Mouse (Mus musculus) spleen, adult 18-20 months (tissue): Measurements from ENCODE around the gene Pax2.

Source experiments
- DNase-seq, 2 experiments: peaks; one replicate each; pipeline ENCODE4 v3.0.0; 2022; ENCODE audit warnings: mixed read lengths in 2 of 2

The Pax2 gene

DNA sequence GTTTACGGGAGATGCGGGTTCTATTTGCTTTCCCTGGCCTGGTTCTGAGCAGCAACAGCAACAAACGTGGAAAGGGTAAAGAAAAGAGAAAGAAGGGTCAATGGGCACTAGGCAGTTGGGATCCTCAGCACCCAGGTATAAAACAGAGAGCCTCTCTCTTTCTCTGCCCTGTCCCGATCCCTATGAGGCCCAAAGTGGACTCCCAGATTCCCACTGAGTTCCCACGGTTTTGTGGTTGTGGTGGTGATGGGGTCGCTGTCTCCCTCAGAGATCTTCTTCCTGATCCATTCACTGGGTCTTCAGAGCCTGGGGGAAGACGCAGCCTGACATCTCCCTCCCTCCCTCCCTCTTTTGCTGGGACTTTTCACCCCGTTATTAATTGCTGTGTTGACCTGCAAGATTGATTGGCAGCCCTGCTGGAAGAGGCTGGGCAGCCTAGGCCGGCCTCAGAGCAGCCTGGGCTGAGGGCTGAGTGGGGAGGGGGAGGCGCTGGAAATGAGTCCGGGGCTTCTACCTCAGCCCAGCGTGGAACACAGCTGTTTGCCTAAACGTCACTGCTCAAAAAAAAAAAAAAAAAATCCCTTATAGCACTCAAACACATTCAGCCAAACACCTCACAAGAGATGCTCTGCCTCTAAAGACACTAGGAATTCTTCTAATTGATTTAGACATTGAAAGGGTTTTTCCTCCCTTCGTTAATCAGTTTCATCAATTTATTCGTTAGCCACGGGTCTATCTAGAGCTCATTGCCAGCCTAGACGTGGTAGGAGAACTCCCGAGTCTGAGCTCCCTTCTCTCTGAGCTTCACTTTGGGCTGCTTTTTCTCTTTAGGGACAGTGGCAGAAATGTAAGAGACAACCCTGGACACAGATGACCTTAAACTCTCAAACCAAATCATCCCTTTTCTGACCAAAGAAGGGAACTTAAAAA, 6.5 kb upstream of the Pax2 start:
- DNase-seq: no peak

DNA sequence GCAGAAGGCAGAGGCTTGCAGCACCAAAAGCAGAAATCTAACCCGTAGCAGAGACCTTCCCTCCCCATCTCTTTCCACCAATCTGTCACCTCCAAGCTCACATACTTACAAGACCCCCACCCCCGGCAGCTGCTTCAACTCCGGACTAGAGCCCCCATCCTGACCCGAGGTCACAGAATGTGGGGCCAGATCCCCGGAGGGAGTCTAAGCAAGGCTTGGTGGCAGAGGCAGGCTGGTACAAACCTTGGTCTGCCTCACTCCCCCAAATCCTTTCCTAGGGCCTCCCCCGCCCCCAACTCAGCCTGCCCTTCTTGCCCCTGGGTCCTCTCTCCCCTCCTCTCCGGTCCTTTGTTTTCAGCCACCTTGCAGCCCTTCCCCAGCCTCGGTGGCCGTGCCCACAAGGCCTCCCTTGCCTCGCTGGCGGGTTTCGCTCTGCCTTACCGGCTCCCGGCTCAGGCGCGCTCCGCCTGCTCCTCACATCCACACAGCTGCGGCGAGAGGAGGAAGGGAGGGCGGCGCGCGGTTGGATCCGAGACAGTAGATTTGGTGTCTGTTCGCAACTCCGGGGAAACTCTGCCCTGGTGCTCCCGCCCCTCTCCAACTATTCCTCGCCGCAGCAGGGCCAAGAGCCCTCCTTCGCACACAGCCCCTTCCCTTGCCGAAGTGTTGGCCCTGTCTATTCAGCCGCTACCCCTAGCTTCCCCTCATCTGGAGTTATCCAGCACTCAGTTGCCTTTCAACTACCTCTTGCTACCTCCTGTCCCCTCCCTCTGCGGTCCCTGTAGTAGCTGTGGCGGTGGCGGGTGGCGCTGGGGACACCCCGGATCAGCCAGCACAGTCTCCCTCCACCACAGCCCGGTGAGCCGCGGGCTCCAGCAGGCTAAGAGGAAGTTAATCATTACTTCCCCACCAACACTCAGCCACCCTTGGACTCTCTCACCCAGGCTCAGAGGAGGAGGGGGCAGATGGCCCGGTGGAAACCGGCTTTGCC, 5.5 kb upstream of the Pax2 start:
- no peak for DNase-seq

DNA sequence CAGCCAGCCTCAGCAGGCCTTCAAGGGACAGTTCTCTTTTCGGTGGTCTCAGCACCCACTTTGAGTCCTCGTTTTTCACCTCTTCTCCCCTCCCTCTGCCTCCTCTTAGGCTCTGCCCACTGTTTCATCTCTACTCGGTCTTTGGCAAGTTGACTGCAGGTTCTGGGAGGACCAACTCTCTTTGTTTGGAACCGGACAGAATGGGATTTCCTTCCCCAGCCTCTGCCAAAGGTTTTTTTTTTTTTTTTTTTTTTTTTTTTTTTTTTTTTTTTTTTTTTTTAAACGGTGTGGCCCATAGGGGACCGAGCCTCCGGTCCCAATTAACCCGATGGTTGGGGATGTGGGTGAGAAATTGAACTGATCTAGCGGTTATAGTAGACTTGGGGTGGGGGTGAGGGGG, 4.8 kb upstream of the Pax2 start:
- no peak for DNase-seq

DNA sequence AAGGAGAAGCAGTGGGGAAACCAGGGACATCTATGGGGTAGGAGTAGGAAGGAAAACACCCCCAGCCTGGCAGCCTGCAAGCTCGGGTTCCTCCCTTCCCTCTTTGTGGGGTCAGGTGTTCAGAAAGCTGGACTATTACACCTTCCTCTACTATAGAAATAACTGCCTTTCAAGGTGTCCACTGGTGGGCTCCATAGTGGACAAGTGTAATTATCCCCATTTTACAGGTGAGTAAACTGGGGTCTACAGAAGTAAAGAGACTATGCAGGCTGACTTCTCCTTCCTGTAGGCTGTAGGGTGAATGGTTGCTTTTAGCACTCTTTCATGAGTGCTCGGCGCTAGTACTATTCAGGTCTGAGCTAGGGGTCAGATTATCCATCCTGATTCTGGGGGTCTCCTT, 4.3 kb upstream of the Pax2 start:
- no peak for DNase-seq

DNA sequence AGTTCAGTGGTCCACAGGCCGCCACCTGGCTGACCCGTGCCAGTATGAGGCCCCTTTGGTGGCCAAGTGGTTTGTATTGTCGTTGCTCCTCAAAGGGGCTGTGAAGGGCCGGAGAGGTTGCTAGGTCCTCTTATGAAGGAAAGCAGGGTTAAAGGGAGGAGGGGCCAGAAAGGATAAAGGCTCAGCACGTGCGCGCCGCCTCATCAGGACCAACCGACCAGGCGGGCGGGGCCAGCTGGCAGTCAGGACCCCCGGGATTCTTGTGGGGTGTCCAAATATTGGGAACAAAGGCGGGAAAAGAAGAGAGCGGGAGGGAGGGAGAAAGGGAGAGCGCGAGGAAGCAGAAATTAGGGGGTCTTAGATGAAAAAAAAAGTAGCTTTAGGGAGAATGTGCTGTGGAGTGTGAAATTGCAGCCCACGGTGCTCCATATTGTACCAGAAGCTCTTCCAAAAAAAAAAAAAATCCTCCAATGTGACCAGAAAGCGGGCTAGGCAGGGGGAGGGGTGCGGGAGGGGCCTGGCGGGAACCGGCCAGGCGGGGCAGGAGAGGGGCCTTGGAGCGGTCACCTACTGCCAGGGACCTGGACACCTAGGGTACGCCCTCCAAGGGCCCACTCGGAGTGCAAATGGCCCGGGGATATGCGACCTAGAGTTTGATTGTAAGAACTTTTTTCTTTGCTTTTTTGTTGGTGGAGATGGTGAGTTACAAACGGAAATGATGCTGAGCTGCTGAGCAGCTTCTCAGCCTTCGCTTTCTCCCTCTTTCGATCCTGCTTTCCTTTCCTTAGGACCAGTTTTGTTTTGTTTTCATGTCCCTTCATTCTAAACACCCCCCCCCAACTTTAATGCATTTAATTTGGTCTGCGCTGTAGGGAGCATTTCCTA, 3.5 kb upstream of the Pax2 start:
- no peak for DNase-seq

DNA sequence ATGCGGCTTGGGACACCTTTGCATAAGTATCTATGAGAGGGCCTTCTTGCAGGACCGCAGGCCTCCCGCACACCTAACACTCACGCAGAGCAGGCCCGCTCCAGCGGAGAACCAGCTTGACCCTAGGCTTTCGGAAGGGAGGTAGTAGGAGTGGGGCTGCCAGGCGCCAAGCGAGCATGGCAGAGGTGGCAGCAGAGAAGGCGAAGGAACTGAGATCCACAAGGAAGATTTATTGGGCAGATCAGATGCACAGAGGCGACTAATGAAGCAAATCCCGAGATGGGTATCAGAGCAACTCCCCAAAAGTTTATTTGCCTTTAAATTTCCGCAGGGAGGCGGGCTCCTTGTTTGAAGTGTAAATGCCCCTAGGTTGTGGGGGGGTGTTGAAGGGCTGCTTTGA, 2.5 kb upstream of the Pax2 start:
- no peak for DNase-seq

DNA sequence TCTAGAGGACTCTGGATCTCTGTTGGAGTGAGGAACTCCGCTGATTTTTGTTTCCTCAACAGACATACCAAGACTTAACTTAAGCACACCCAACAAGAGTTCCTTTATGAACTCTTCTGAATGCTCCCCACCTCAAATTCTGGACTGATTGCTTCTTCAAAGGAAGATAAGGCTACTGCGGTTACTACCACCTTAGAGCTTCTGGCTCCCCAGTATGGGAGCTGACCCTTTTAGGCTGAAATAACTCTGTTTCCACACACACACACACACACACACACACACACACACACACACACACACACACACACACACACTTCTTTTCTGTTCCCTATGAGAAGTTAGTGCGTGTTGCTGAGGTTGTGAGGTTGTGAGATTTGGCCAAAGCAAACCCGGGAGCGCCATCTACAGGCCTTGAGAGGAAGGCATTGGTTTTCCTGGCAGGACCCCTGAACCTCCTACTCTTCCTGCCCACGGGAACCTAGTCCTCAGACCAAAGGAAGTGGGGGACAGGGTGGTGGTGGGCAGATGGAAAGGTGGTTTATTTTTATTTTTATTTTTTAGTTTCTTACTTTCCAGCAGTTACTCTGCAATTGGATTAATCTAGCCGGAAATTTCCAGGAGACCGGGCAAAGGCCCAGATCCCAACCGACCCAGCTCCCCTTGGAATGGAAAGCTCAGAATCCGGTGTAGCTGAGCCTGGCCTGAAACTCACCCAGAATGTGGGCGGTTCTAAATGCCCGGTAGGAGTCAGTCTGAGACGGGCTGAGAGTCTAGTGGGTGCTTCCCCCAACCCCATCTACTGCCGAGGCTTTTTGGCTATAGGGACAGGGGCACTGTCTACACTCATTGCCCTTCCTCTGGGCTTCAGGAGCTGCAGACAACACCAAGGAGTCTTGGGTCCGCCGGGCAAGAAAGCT, 1.1 kb upstream of the Pax2 start:
- DNase-seq: peak in 1 of 2 experiments; percentile 28

DNA sequence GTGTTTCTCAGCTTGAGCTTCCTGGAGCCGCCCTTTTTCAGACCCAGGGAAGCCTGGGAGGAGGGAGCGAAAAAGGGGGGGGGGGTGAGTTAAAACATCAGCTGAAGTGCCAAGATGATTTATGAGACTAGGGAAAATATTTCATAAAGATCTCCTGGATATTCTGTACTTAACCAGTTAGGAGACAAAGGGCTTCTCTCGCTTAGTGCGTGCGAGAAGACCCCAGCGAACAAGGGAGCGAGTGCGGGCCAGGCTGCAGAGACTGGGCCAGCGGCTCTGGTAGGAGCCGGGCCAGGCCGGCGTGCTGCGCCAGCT, 510 bp upstream of the Pax2 start:
- no peak for DNase-seq

DNA sequence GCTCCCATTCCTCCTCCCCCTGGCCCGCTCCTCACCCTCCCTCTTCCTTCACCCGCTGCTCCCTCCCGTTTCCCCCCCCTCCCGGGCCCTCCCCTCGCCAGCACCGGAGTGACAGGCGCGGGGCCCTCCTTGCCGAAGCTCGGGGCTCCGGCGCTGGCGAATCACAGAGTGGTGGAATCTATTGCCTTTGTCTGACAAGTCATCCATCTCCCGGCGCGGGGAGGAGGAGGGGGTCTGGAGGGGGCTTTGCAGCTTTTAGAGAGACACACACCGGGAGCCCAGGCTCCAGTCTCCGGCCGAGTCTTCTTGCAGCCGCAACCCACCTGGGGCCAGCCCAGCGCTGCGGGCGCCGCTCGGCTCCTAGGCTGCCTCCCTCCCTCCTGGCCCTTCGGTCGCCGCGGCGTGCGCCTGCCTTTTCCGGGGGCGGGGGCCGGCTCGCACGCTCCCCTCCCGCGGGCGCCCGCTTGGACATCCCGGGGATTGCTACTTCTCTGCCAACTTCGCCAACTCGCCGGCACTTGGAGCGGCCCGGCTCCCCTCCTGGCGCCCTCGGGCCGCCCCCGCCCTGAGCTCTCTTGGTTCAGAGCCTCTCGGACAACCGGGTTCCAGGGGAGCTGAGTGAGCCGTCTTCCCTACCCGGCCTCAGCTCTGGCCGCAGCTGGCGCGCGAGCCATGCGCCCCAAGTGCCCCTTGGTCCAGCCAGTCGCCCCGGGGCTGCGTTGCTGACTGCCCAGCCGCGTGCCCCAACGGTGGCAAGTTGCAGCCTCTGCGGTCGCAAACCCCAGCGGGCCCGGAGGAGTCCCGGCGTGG, 781 bp downstream of the Pax2 start:
- DNase-seq: no peak

DNA sequence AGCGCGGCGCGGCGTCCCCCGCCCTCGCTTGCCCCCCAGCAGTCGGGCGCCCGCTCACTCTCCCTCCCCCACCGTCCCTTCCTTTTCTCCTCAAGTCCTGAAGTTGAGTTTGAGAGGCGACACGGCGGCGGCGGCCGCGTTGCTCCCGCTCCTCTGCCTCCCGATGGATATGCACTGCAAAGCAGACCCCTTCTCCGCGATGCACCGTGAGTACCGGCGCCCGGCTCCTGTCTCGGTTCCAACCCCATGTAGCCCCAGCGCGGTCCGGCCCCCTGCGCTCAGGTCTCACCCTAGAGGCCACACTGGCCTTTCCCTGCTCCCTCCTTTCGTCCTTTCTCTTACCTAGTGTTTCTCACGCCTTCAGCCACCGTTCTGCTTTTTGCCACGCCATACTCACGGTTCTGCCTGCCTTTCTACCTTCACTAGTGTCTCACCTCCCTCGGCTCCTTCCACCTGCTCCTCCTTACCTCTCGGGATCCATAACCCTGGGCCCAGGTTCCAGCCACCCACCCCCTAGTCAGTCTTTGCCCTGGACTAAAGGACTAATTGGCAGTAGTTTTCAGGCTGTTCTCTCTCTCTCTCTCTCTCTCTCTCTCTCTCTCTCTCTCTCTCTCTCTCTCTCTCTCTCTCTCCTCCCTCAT, 1.5 kb downstream of the Pax2 start:
- DNase-seq: no peak

DNA sequence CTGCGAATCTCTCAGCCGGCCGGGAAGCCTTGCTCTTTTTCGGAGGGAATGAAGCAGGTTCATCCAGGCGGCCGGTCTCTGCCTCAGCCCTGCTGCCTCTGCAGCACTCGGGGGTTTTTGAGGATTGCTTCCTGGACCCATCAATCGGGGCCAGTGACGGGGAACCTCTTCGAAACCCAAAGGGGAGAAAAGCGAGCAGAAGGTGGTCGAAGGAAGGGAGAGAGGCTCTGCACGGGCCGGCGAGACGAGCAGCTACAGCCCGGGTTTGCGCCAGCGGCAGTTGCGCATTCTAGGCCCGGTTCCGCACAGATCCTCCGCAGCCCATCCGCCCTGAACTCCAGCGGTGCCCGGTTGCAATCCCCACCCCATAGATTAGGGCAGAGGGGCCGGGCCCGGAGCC, 3.0 kb downstream of the Pax2 start:
- no peak for DNase-seq

DNA sequence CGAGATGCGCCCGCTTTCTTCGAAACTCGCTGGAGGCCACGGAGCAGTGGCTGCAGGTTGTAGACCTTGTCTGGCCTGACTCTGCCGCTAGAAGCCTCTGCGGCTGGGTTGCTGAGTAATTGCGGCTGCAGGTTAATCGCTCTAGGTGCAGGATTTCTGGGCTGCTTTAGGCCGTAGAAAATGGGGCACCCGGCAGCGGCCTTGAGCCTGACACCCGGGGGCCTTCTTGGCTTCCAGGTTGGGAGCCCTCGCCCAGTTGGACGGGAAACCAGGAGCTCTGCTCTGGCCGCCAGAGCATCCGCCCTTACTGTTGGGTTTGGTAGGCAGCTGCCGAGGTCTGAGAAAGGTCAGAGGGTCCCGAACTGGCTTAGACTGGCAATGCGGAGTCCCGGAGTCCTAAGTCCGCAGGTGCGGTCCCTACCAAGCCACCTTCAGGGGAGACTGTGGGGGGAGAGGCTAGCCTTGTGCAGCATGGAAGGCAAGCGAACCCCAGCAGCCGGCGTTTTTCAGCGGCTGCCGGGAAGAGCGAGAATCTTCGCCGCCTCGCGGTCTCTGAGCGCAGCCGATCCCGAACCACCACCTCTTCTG, 3.8 kb downstream of the Pax2 start:
- no peak for DNase-seq

DNA sequence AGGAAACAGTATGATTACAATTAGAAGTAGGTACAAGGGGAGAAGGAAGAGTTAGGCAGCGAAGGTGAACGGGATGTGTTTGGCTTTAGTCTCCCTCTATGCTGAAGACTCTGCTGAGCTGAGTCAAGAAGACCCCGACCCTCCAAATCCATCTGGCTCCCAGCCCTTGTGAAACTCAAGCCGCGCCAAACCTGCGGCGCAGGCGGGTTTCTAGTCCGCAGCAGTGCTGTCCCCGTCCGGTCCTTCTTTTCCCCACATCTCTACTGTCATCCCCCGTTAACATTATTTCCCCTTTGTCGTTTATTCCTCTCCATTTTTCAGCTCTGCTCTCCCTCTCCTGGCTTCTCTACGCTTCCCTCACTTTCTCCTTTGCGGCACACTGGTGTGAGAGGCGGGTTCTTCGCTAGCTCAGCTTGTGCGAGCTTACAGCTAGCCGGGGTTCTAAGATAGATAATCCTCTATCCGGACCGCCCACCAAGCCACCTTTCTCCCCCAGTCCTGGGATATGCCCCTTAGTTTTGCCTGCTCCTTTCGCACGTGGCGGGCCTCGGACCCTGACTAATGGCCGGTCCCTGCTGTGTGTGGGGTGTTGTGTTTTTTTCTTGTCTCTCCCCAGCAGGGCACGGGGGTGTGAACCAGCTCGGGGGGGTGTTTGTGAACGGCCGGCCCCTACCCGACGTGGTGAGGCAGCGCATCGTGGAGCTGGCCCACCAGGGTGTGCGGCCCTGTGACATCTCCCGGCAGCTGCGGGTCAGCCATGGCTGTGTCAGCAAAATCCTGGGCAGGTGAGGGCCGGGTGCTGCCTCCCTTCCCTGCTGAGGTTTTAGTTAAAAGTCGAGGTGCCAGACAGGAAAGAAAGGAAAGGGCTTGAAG, 4.7 kb downstream of the Pax2 start:
- no peak for DNase-seq

DNA sequence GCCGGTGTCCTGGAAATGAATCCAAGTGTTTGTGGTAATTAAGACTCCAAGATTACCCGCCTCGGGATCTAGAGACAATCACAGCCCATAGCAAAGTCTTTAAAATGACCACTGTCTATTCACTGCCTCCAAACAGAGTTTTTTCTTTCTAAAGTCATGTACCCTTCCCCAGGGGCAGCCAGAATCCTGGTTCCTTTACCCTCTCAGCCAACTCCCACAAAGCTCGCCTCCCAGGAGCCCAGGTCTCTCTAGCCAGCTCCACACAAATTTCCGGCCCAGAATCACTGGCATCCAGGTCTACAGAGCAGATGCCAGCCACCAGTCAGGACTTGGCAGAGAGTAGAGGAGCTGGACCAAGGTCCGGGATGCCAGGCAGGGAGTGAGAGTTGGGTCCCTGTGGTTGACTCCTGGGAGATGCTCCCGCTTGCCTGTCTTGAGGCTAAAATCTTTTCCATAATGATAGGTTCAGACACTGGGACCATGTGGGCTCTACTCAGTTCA, 6.3 kb downstream of the Pax2 start:
- DNase-seq: no peak

DNA sequence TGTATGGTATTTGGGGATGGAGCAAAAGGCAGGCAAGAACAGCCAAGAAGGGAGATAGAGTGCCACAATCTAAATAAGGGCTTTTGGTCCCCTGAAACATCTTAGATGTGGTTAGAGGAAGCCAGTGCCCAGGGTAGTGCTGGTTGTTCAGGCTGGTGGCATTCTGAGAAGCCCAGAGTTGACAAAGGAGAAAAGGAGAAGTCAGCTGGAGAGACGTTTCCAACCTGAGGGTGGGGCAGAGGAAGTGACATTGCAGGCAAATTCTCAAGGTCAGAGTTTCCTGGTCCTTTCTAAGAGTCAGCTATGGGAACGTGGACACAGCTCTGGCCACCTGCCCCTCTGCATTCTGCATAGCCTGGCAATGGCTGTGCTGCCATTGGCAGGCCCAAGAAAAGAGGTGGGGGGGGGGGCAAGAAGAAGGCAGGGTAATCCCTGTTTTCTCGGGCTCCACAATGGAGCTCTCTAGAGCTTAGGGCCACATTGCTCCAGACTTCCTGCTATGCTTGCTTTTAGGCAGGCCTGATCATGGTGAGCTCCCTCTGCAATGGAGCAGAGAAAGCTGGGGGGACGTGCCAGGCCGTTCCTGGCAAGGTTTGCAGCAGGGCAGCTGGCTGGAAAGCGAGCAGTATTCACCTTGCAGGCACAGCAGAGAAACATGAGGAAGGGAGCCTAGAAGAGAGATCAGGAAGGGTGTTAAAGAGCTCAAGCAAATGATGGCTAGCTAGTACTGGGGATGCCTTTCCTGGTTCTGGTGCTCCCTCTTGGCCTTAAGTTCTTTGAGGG, 14.6 kb downstream of the Pax2 start:
- no peak for DNase-seq

DNA sequence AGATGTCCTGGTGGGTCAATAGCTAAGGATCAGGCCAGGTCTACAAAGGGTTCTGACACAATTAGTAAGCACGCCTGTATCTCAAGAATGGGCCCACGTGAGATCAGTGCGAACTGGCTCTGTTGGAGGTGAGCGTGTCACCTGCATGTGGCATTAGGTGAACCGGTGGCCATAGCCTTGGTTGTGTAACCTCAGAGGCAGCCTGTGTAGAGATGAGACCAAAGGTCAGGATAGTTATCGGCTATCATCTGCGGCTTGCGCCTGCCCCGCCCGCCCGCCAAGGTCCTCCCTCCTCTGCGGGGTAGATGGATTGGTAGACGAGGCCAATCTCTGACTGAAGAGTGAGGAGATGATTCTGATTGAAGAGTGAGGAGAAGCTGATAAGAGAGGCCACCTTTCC, 15.7 kb downstream of the Pax2 start:
- DNase-seq: no peak

DNA sequence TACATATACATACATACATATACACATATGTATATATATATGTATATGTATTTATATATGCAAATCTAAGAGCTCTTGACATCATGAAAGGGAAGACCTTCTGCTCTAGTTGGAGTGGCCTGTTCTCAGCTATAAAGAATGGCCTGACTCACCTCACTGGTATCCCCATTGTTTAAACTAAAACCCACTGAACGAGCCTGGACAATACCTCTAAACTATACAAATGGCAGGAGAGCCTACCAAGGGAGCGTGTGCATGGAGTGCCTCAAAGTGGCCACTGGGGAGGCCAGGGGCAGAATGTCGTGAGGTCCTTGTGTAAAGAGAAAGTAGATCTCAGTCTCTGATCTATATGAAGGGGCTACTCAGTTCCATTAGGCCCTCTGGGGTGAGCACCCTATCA, 26.1 kb downstream of the Pax2 start:
- no peak for DNase-seq

DNA sequence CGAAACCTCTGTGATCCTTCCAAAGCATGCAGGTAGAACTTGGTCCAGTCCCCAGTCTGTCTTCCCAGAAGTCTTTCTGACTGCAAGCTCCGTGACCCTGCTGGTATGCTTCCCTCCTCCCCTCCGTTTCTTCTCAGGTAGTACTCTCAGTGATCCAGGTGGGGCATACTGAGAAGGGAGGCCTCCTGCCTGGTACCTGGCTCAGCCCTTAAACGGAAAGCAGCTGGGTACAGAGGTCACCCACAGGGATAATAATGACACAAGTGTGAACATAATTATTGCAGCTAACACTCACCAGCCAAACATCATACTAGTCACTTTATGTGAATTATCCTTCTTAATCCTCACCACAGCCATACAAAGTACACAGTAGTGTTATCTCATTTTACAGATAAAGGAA, 28.5 kb downstream of the Pax2 start:
- no peak for DNase-seq
